Mouse (Mus musculus): ENCODE measurements around the gene Abcg5.

- no peak for TF ChIP-seq CTCF (IDR thresholded peaks at IDR 0.05; ENCODE audit: low read depth, low read length)
- TF ChIP-seq POLR2A (IDR thresholded peaks at IDR 0.05; ENCODE audit: insufficient read depth, low read length): no peak
Measured at GRCm38 (mm10) chr17:84714930-84715329, 32.1 kb upstream of the Abcg5 start.
